Mouse (Mus musculus): ENCODE data around the gene Ide. TPM values are rescaled to one million over a fixed set of nuclear protein-coding genes. Genes with fewer than 3 reads are reported as not detected.

Ide gene
- polyA plus RNA-seq, 1 experiment from 2014 or later: 41.9 TPM

DNA sequence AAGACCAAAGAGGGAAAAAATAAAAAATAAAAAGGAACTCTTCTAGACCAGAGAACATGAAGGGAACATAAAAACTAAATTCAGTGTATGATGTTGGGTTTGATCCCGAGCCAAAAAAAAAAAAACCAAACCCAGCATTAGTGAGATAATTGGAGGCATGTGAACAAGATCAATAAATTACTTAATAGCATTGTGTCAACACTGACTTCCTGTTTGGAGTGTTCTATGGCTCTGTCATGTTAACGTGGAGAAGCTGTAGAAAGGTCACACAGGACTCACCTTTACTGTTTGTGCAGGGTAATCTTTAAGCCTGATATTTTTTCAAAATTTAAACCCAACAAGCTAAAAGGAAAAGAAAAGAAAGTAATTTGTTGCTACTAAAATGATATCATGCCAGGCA is 94.9 kb downstream of the Ide start:
- no peaks in the 10 kb centered on the region for H3K9me3 ChIP-seq (replicated peaks; ENCODE audit: control insufficient read depth, low read length, poor library complexity, severe bottlenecking)
- no peaks in the 10 kb centered on the region; the same call in 1 of the 2 replicates for H3K27me3 ChIP-seq (ENCODE audit: control insufficient read depth, insufficient read depth, low read depth, low read length)
- peaks cover 13% of the 10 kb centered on the region for H3K4me1 ChIP-seq (ENCODE audit: control insufficient read depth, insufficient read depth, low read length)
- no peak overlapping the region for H3K9ac ChIP-seq (ENCODE audit: low read depth, low read length)
- ATAC-seq: no peak
- 55% methylated on average over 2 of the region's 2 CpGs for WGBS
- no peaks in the 10 kb centered on the region for H3K36me3 ChIP-seq (ENCODE audit: control insufficient read depth, insufficient read depth, low read length)
- no peak overlapping the region for H3K4me2 ChIP-seq (ENCODE audit: low read length)
- no peak overlapping the region for H3K4me3 ChIP-seq (ENCODE audit: low read depth, low read length)
- no peak overlapping the region for H3K27ac ChIP-seq (ENCODE audit: low read length)

- peaks cover 14% of the 10 kb centered on the region for H3K4me1 ChIP-seq (ENCODE audit: control insufficient read depth, insufficient read depth, low read length)
- no peaks in the 10 kb centered on the region; the same call in 1 of the 2 replicates for H3K27me3 ChIP-seq (ENCODE audit: control insufficient read depth, insufficient read depth, low read depth, low read length)
- no peaks in the 10 kb centered on the region for H3K9me3 ChIP-seq (replicated peaks; ENCODE audit: control insufficient read depth, low read length, poor library complexity, severe bottlenecking)
- H3K4me2 ChIP-seq (ENCODE audit: low read length): no peak overlapping the region
- no peaks in the 10 kb centered on the region for H3K36me3 ChIP-seq (ENCODE audit: control insufficient read depth, insufficient read depth, low read length)
- no peak for ATAC-seq
- H3K4me3 ChIP-seq (ENCODE audit: low read depth, low read length): no peak overlapping the region
- no peak overlapping the region for H3K9ac ChIP-seq (ENCODE audit: low read depth, low read length)
- 70% methylated on average over 5 of the region's 5 CpGs for WGBS
- no peak overlapping the region for H3K27ac ChIP-seq (ENCODE audit: low read length)
Observed at GRCm38 (mm10) chr19:37241201-37241600, 96.5 kb downstream of the Ide start.

DNA sequence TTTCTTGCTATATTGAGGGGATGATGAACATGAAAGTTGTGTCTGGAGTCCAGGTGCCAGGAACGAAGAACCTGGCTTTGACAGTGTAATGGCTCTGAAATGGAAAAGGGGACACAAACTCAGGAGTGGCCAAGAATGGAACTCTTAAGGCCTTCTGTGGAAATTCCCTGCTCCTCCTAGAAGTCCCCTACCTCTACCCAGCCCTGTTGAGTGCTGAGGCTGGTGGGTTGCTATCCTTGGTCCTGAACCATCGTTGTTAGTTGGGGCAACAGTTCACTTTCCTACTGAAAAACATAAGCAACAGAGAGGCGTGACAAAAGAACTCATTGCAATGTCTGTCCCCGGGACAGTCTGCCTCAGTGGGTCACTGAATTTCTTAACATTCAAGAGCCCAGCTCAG is 98.6 kb downstream of the Ide start:
- H3K36me3 ChIP-seq (ENCODE audit: control insufficient read depth, insufficient read depth, low read length): no peaks in the 10 kb centered on the region
- peak overlapping the region; percentile 28; the same call in 1 of the 2 replicates for H3K27ac ChIP-seq (ENCODE audit: low read length)
- H3K4me2 ChIP-seq (ENCODE audit: low read length): no peak overlapping the region; the same call in 1 of the 2 replicates
- H3K9me3 ChIP-seq (replicated peaks; ENCODE audit: control insufficient read depth, low read length, poor library complexity, severe bottlenecking): no peaks in the 10 kb centered on the region
- H3K9ac ChIP-seq (ENCODE audit: low read depth, low read length): no peak overlapping the region
- peaks cover 14% of the 10 kb centered on the region for H3K4me1 ChIP-seq (ENCODE audit: control insufficient read depth, insufficient read depth, low read length)
- H3K27me3 ChIP-seq (ENCODE audit: control insufficient read depth, insufficient read depth, low read depth, low read length): no peaks in the 10 kb centered on the region; the same call in 1 of the 2 replicates
- H3K4me3 ChIP-seq (ENCODE audit: low read depth, low read length): no peak overlapping the region; the same call in 1 of the 2 replicates
- no peak for ATAC-seq
- 37% methylated on average over 4 of the region's 4 CpGs for WGBS

DNA sequence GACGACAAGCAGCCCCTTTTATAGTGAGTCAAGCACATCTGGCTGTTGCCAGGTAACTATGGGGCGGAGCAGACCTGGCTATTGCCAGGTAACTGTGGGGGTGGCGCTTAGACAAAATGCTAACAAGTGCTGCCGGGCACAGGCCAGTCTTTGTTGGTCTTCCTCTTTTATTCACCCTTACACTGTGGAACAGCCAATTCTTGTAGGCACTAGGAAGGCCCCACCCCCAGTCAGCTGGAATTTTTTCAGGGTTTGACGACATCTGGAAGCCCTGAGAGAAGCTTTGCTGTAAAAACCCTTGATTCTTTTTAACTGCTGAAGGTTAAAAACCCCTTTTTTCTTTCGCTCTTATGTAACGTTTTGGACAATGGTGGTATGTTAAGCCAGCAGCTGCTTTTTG is 99.0 kb downstream of the Ide start:
- ATAC-seq: peak; percentile 72

GRCm38 (mm10) chr19:37237712-37238437 is 99.8 kb downstream of the Ide start:
- Histone ChIP-seq H3K4me2 (ENCODE audit: low read length) (peak overlapping the region; percentile 42), H3K9me3 (replicated peaks; ENCODE audit: control insufficient read depth, low read length, poor library complexity, severe bottlenecking) (no peaks in the 10 kb centered on the region), H3K36me3 (ENCODE audit: control insufficient read depth, insufficient read depth, low read length) (no peaks in the 10 kb centered on the region), H3K27me3 (ENCODE audit: control insufficient read depth, insufficient read depth, low read depth, low read length) (no peaks in the 10 kb centered on the region; the same call in 1 of the 2 replicates), H3K27ac (ENCODE audit: low read length) (no peak overlapping the region), H3K4me1 (ENCODE audit: control insufficient read depth, insufficient read depth, low read length) (peaks cover 14% of the 10 kb centered on the region), H3K9ac (ENCODE audit: low read depth, low read length) (no peak overlapping the region), H3K4me3 (ENCODE audit: low read depth, low read length) (no peak overlapping the region)
- ATAC-seq: peak; percentile 31
- 7% methylated on average over 15 of the region's 15 CpGs for WGBS

More for the DNA sequence above, 99.0 kb downstream of the Ide start:
- Histone ChIP-seq H3K27ac (ENCODE audit: low read length) (peak overlapping the region; percentile 28; the same call in 1 of the 2 replicates), H3K4me1 (ENCODE audit: control insufficient read depth, insufficient read depth, low read length) (peaks cover 14% of the 10 kb centered on the region), H3K4me2 (ENCODE audit: low read length) (no peak overlapping the region; the same call in none of the 2 replicates), H3K36me3 (ENCODE audit: control insufficient read depth, insufficient read depth, low read length) (no peaks in the 10 kb centered on the region), H3K9me3 (replicated peaks; ENCODE audit: control insufficient read depth, low read length, poor library complexity, severe bottlenecking) (no peaks in the 10 kb centered on the region), H3K9ac (ENCODE audit: low read depth, low read length) (no peak overlapping the region), H3K27me3 (ENCODE audit: control insufficient read depth, insufficient read depth, low read depth, low read length) (no peaks in the 10 kb centered on the region; the same call in 1 of the 2 replicates), H3K4me3 (ENCODE audit: low read depth, low read length) (peak overlapping the region; percentile 4; the same call in 1 of the 2 replicates)
- WGBS: 15% methylated on average over 7 of the region's 7 CpGs

- Histone ChIP-seq H3K4me1 (ENCODE audit: control insufficient read depth, insufficient read depth, low read length) (peaks cover 14% of the 10 kb centered on the region), H3K4me2 (ENCODE audit: low read length) (no peak overlapping the region), H3K27ac (ENCODE audit: low read length) (no peak overlapping the region), H3K9ac (ENCODE audit: low read depth, low read length) (no peak overlapping the region), H3K27me3 (ENCODE audit: control insufficient read depth, insufficient read depth, low read depth, low read length) (no peaks in the 10 kb centered on the region; the same call in 1 of the 2 replicates), H3K9me3 (replicated peaks; ENCODE audit: control insufficient read depth, low read length, poor library complexity, severe bottlenecking) (no peaks in the 10 kb centered on the region), H3K4me3 (ENCODE audit: low read depth, low read length) (no peak overlapping the region), H3K36me3 (ENCODE audit: control insufficient read depth, insufficient read depth, low read length) (no peaks in the 10 kb centered on the region)
- no peak for ATAC-seq
- WGBS: 64% methylated on average over 5 of the region's 5 CpGs
Observed at GRCm38 (mm10) chr19:37237306-37237705, 100.3 kb downstream of the Ide start.

DNA sequence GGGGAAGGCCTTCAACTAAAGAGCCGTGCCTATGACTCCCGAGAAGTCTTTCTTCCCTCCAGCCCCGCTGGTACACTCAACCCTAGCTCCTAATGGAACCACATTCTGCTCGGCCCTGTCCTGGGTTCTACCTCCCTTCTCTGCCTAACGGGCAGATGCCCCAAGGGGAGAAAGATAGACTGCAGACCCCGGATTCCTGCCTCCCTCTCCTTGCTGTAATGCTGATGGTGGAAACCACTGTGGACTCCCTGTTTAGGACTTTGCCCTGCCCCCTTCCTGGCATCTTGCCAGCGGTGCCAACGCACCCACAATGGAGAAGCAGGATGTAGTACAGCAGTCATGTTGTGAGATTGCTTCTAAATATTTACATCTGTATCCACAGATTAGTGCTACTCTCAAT is 101.8 kb downstream of the Ide start:
- no peak overlapping the region for H3K4me2 ChIP-seq (ENCODE audit: low read length)
- no peaks in the 10 kb centered on the region for H3K36me3 ChIP-seq (ENCODE audit: control insufficient read depth, insufficient read depth, low read length)
- no peak overlapping the region for H3K27ac ChIP-seq (ENCODE audit: low read length)
- WGBS: 59% methylated on average over 8 of the region's 8 CpGs
- H3K4me3 ChIP-seq (ENCODE audit: low read depth, low read length): no peak overlapping the region
- no peaks in the 10 kb centered on the region for H3K9me3 ChIP-seq (replicated peaks; ENCODE audit: control insufficient read depth, low read length, poor library complexity, severe bottlenecking)
- no peaks in the 10 kb centered on the region; the same call in 1 of the 2 replicates for H3K27me3 ChIP-seq (ENCODE audit: control insufficient read depth, insufficient read depth, low read depth, low read length)
- H3K4me1 ChIP-seq (ENCODE audit: control insufficient read depth, insufficient read depth, low read length): peaks cover 14% of the 10 kb centered on the region
- ATAC-seq: no peak
- no peak overlapping the region for H3K9ac ChIP-seq (ENCODE audit: low read depth, low read length)

GRCm38 (mm10) chr19:37233561-37234539 is 103.8 kb downstream of the Ide start:
- peak; percentile 80 for ATAC-seq

More at GRCm38 (mm10) chr19:37233561-37234539, 103.8 kb downstream of the Ide start:
- 4% methylated on average over 63 of the region's 63 CpGs for WGBS
- Histone ChIP-seq H3K4me1 (ENCODE audit: control insufficient read depth, insufficient read depth, low read length) (peaks cover 11% of the 10 kb centered on the region), H3K4me2 (ENCODE audit: low read length) (peak overlapping the region; percentile 86), H3K27me3 (ENCODE audit: control insufficient read depth, insufficient read depth, low read depth, low read length) (no peaks in the 10 kb centered on the region; the same call in 1 of the 2 replicates), H3K9ac (ENCODE audit: low read depth, low read length) (peak overlapping the region; percentile 65), H3K27ac (ENCODE audit: low read length) (peak overlapping the region; percentile 55), H3K9me3 (replicated peaks; ENCODE audit: control insufficient read depth, low read length, poor library complexity, severe bottlenecking) (no peaks in the 10 kb centered on the region), H3K4me3 (ENCODE audit: low read depth, low read length) (peak overlapping the region; percentile 51), H3K36me3 (ENCODE audit: control insufficient read depth, insufficient read depth, low read length) (no peaks in the 10 kb centered on the region)
